Mouse (Mus musculus): ENCODE data around the gene Pvr. TPM values are rescaled to one million over a fixed set of nuclear protein-coding genes. Genes with fewer than 3 reads are reported as not detected.

Gene Pvr
- total RNA-seq, 1 experiment from 2014 or later, result 34.1 TPM

DNA sequence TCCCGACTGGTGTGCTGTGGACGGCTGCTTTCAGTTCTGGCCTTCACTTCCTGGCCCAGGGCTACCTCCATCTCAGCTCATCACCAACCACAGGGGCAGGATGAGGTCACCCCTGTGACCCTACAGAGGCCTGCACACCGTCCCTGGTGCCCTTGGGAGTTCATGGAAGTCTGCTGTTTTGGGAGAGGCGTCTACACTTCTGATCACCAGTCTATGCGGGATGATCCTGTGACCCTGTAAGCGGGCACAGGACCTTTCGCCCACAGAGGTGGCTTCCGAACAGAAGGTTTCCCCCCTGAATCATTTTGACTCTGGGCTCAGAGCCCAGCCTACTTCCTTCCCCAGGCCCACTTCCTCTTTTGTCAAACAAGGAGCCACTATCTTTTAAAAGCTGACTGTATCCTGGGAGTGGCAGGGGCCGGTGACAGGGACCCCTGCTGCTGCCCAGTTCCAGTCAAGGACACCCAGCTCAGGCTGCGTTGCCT lies 49.8 kb downstream of the Pvr start:
- peak; percentile 53 for DNase-seq

- DNase-seq, result no peak
Measured at GRCm38 (mm10) chr7:19867751-19868399, 53.1 kb downstream of the Pvr start.

DNA sequence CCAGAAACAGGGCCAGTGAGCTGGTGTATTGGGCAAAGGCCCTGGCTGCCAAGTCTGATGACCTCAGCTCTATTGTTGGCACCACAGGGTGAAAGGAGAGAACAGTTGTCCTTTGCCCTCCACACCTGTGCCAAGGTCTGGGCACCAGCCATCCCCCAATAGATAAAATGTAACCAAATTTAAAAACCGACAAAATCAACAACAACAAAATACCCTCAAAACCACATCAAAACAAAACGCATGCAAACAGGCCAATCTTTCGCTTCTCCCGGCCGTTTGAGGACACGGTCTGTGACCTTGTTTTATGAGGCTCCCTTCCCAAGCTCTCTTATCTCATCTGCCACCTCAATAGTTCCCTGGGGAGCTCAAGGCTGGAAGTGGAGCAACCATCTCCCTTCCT lies 54.5 kb downstream of the Pvr start:
- DNase-seq, result peak; percentile 68

DNA sequence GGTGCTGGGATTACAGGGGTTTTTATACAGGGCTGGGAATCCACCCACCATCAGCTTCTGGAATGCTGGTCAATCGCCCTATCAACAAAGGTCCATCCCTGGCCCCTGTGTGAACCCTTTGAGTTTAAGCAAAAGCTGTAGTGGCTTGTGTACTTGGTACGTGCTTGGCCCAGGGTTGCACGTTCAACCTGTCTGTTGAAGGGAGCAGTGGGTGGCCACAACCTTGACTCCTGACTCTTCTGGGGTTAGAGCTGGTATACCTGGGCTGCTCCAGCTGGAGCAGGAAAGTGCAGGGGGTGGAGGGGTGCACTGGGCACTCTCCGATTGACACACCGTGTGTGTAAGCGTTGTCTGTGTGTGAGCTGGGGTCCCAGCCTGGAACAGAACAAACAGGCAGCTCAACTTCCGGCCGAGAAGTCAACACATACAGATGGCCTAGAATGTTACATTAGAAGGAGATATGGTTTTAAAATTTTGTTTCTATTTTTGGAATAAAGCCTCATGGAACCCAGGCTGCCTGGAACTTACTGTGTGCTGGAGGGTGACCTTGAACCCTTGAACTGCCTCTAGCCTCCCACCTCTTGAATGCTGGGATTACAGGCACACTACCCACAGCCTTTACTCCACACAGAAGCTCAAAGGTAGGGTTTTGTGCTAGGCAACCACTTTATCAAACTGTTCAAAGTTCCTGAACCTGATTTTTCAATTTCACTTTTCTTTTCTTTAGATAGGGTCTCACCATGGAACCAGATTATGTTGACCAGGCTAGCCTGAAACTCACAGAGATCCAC lies 55.5 kb downstream of the Pvr start:
- no peak for DNase-seq

- peak; percentile 73 for DNase-seq
Measured at GRCm38 (mm10) chr7:19864241-19864640, 56.7 kb downstream of the Pvr start.

DNA sequence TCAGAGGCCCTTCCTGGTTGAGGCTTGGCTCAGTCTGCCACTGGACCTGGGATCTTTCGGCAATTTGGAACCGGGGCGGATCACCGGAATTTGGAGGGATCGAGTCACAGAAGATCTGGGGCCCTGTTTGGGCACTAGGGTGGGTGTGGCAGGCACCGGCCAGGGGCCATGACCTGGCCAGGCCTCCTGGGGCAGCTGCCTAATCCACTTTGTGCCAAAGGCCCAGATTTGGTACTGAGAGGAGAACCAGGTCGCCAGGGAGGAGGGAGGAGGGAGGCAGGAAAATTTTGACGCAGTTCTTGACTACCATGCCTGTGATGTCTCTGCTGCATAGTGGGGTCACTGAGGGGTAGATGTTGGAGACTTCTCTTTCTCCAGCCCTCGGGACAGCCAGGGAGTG lies 59.8 kb downstream of the Pvr start, which contains the start of gene Ceacam16:
Ceacam16 (minus strand) TSS at position 101 of the 400 bp plus-strand sequence.
- no peak for DNase-seq

GRCm38 (mm10) chr7:19859740-19860139 lies 61.2 kb downstream of the Pvr start:
- no peak for DNase-seq

DNA sequence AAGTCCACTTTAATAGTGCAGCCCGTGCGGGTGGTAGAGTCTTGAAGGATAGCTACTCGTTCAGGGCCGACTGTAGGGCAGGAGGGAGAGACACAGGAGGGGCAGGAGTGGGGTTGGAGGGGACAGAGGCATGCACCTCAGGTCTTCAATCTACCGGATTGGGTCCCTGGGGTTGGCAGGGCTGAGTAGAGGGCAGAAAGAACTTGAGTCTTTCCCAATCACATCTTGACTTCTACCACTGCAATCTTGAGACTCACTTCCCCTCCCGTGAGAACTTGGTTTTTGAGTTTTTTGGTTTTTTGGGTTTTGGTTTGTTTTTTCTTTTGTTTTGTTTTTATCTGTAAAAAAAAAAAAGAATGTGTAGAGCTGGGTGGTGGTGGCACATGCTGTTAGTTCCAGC lies 64.7 kb downstream of the Pvr start:
- no peak for DNase-seq

- no peak for DNase-seq
Measured at GRCm38 (mm10) chr7:19855663-19856062, 65.3 kb downstream of the Pvr start.

Other genes with a start within 250 kb of the Pvr start
- 53.4 TPM in 1 of 2 replicates, not detected in the other for gene Apoc2, start 243.2 kb downstream of the Pvr start, total RNA-seq (2021)
- gene Gm44805, start 239.7 kb downstream of the Pvr start, total RNA-seq (2021), result 1.7 and 2.6 TPM in 2 replicates
- 72.2 and 240 TPM in 2 replicates for gene Apoc4, start 239.7 kb downstream of the Pvr start, total RNA-seq (2021)
- gene Apoc1, start 228.5 kb downstream of the Pvr start, total RNA-seq (2021), result 845 and 1,967 TPM in 2 replicates
- gene Apoe, start 222.0 kb downstream of the Pvr start, total RNA-seq (2021), result 972 and 3,675 TPM in 2 replicates
- gene Tomm40, start 205.7 kb downstream of the Pvr start, total RNA-seq (2021), result 136 and 145 TPM in 2 replicates
- gene Nectin2, start 170.7 kb downstream of the Pvr start, total RNA-seq (2021), result 90.1 and 94.7 TPM in 2 replicates
- 59.8 and 70.8 TPM in 2 replicates for gene Bcam, start 150.1 kb downstream of the Pvr start, total RNA-seq (2021)
- gene Cblc, start 124.4 kb downstream of the Pvr start, total RNA-seq (2021), result 1.4 TPM in 1 of 2 replicates, not detected in the other
- 26.6 and 36.9 TPM in 2 replicates for gene Bcl3, start 98.4 kb downstream of the Pvr start, total RNA-seq (2021)
- gene Gm19345, start 69.2 kb downstream of the Pvr start, total RNA-seq (2021), result 0.59 TPM in 1 of 2 replicates, not detected in the other
- gene Ceacam16, start 59.9 kb downstream of the Pvr start, total RNA-seq (2021), result 0.33 and 0.38 TPM in 2 replicates
- gene Ceacam19, start 33.2 kb downstream of the Pvr start, total RNA-seq (2021), result not detected in 2 replicates
- gene Igsf23, start 29.6 kb upstream of the Pvr start, total RNA-seq (2021), result 0.41 and 0.75 TPM in 2 replicates
- gene Ceacam20, start 44.3 kb upstream of the Pvr start, total RNA-seq (2021), result not detected in 2 replicates
- not detected in 2 replicates for gene Nlrp9b, start 70.3 kb upstream of the Pvr start, total RNA-seq (2021)
- not detected in 2 replicates for gene Vmn1r91, start 178.5 kb upstream of the Pvr start, total RNA-seq (2021)
- gene Gm16442, start 201.4 kb upstream of the Pvr start, total RNA-seq (2021), result not detected in 2 replicates
- not detected in 2 replicates for gene Vmn1r93, start 217.9 kb upstream of the Pvr start, total RNA-seq (2021)
- not detected in 2 replicates for gene Vmn1r94, start 247.2 kb upstream of the Pvr start, total RNA-seq (2021)